Mouse (Mus musculus) right cerebral cortex, adult 18-20 months (tissue): ENCODE results near the gene Zmynd12.

Source experiments
- DNase-seq: peaks from one replicate; pipeline ENCODE4 v3.0.0; 2022; ENCODE audit warnings: mixed read lengths

The Zmynd12 gene

GRCm38 (mm10) chr4:119422294-119422964 is at the start of gene Zmynd12, which contains the start of gene Ppcs:
Zmynd12 (plus strand) TSS chr4:119422814.
Ppcs (minus strand) TSS chr4:119422420.
- DNase-seq = peak; percentile 88

GRCm38 (mm10) chr4:119381471-119382190 is 41.0 kb upstream of the Zmynd12 start:
- no peak for DNase-seq

- no peak for DNase-seq
Observed at GRCm38 (mm10) chr4:119389184-119389583, 33.4 kb upstream of the Zmynd12 start.

DNA sequence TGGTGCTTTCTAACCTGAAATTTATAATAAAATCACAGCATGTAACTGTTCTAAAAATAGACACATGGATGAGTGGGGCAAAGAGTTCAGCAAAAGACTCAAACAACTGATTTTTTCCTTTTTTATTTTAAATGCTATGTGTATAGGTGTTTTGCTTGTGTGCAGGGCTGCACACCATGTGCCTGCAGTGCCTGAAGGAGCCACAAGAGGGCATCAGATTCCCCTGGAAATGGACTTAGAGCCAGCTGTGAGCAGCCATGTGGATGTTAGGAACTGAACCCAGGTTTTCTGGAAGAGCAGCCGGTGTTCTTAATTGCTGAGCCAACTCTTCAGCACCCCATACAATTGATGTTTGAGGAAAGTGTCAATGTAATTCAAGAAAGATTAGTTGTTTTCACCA is 32.2 kb upstream of the Zmynd12 start:
- DNase-seq = no peak

DNA sequence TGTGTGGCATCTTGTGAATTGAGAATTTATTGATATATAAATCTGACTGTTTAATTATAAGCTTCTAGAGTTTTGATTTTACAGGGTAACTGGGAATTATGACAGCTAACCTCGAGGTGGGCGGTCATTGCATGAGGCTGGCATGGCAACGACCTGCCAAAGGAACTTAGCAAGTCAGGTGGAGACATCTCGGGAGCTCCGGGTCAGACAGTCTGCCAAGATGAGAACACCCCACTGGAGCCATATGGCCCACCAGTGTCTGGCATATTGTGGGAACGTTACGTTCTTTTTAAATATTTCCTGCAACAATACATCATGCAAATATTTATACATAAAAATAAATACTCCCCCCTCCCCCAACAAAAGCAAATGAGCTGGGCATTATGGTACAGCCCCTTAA is 23.9 kb upstream of the Zmynd12 start:
- DNase-seq = no peak

DNA sequence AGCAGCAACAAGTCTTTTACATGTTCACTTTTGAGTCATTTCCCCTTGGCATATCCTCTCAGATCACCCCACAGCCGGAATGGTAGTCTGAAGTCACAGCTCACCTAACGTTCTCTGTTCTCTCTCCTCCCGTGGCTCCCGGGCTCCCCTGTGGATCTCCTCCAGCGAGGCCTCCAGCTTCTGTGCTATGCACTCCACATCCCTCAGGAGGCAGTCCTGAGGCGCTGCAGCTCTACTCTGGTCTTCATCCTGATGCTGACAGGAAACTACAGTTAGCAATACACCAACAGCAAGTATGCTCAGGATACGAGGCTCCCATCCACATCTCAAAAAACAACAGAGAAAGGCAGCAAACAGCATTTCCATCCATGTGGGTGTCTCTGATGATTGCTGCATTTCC is 21.7 kb upstream of the Zmynd12 start:
- no peak for DNase-seq

DNA sequence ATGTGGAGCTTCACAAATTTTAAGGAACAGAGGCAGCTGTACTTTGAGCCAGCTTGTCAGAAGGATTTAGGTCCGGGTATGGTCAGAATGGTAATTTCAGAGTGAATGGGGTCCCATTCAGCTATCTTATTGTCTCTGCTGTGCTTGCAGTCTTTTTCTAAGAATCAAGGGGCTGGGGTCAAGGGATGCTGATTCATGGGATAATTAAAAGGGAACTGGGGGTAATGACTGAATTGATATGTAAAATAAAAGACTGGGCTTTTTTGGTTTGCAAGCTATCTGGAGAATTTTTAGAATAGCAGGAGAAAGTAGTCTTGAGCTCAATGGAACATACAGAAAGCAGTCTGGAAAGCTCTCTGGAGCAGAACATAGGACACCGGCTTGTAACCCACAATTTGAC is 19.2 kb upstream of the Zmynd12 start:
- no peak for DNase-seq

DNA sequence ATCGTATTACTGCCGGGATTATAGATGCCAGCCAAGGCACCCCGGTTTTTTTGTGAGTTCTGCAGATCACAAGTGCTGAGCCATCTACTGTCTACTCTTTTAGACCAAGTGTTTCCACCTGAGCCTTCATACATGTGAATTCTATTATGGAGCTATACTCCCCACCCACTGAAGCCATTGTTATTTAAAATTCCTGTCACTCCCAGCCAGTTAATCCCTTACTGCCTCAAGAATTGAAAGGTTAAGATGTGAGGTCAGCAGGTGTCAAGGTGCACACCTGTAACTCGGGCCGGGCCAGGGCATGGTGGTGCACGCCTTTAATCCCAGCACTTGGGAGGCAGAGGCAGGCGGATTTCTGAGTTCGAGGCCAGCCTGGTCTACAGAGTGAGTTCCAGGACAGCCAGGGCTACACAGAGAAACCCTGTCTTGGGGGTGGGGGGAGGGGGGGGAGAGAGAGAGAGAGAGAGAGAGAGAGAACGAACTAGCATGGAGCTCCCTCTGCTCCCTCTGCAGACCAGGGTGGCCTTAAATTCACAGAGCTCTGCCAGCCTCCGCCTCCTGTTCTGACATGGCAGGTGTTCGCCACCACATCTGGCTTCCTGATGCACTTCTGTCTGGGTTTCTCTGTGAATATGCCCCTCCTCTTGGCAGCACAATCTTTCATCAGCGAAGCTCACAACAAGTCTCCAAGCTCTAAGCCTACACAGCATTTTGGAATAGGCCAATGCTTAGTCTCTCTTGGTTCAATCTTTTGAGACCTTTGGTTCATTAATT is 10.6 kb upstream of the Zmynd12 start:
- no peak for DNase-seq

- no peak for DNase-seq
Observed at GRCm38 (mm10) chr4:119412791-119413190, 9.8 kb upstream of the Zmynd12 start.

- DNase-seq = peak; percentile 97
Observed at GRCm38 (mm10) chr4:119415072-119415753, 7.4 kb upstream of the Zmynd12 start, which contains the start of gene Ccdc30. Ccdc30 (minus strand) TSS chr4:119415521.

DNA sequence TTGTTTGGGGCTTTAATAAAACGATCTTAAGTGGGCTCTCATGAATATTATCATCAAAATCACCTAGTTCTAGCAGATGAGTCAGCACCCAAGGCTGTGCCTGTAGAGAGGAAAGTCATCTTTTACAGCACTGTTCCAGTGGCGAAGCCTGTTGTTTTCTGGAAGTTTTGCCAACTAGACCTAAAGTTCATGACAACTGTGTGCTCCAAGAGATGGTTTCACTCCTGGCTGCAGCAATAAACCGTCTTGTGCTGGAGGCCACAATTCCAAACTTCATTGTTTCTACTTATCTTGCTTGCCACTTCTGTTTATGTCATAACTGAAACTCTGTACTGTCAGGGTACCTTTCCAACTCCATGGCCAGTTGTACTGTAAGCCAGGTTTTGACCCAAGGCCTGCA is 5.3 kb upstream of the Zmynd12 start:
- no peak for DNase-seq

- no peak for DNase-seq
Observed at GRCm38 (mm10) chr4:119417894-119418293, 4.7 kb upstream of the Zmynd12 start.

DNA sequence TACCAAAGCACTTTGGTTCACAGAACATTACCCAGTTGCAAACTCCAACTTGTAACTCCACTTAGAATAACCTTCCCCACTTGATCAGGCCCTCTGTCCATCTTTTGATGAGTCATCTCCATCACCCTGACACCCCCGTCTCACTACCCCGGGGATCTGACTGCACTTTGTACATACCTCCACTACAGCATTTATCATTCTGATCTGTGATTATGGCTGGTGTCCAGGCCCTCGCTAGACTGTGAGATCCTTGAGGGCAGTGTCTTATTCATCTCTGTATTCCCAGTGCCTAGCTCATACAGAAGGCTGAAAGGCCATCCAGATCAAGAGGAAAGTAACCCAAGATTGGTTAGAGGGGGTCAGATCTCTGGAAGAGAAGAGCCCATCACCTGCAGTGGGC is 1.4 kb upstream of the Zmynd12 start:
- DNase-seq = no peak

DNA sequence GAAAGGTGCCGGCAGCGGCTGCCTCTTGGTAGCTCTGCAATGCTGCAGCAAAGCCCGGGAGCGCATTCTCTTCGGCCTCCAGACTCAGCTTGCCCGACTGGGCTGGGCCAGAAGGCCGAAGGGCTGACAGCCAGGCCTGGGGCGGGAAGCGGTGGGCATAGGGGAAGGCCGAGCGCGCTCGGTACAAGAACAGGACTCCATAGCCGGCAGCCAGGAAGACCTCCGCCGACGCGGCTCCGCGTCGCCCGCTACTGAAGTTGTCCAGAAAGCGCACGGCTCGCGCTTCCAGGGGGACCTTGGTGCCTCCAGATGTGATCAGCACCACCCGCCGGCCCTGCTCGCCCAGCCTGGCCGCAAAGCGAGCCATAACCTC is 707 bp upstream of the Zmynd12 start:
- no peak for DNase-seq

DNA sequence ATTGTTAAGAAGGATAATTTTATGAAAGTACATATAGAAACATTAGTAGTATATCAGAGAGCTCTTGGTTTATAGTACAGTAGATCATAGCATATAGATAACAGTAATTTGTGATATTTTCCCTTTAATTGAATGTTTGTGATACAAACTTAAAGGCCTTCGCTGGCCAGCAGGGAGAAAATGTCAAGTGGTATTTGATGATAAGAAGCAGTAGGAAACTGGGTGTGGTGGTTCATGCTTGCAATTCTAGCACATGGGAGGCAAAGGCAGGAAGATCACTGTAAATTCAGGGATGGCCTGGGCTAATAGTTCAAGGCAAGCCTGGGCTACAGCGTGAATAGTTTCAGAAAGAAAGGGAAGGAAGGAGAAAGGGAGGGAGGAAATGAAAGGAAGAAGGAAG is 2.5 kb downstream of the Zmynd12 start:
- no peak for DNase-seq

- DNase-seq = no peak
Observed at GRCm38 (mm10) chr4:119425601-119426000, 3.0 kb downstream of the Zmynd12 start.

DNA sequence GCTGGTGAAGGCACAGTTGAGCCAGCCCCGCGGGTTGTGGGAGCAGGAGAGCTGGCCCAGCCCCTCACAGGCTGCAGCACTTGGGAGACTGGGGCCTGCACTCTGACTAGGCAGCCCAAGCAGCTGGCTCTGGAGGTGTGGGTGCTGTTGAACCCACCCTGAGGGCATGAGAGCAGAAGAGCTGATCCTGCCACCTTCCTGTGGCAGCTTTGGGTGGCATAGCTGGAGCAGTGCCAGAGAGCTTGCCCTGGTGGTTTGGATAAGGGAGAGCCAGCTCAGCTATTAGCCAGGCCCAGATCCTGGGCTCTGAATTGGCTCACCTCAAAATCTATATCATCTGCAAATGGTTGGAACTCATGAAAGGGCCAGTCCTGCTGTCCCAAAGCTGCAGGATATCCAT is 5.1 kb downstream of the Zmynd12 start:
- DNase-seq = no peak

DNA sequence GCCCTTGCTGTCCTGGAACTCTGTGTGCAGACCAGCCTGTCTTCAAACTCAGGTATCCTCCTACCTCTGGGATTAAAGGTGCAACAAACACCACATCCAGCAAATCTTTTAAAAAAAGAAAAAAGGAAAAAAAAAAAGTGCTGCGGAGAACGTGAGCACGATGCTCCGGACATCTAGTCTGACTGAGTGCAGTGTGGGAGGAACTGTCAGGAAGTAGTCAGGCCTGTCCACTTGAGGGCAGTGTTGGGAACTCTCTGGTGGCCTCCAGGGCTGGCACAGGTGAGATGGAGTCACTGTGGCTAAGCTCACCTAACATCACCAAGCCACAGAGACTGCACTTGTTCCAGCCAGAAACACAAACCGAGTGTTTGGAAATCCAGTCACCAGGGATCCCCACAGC is 8.1 kb downstream of the Zmynd12 start:
- DNase-seq = peak; percentile 24

- no peak for DNase-seq
Observed at GRCm38 (mm10) chr4:119437936-119438335, 15.3 kb downstream of the Zmynd12 start.

- no peak for DNase-seq
Observed at GRCm38 (mm10) chr4:119441836-119442235, 19.2 kb downstream of the Zmynd12 start.

GRCm38 (mm10) chr4:119442539-119442938 is 19.9 kb downstream of the Zmynd12 start:
- DNase-seq = no peak

- DNase-seq = no peak
Observed at GRCm38 (mm10) chr4:119447261-119447660, 24.6 kb downstream of the Zmynd12 start.

DNA sequence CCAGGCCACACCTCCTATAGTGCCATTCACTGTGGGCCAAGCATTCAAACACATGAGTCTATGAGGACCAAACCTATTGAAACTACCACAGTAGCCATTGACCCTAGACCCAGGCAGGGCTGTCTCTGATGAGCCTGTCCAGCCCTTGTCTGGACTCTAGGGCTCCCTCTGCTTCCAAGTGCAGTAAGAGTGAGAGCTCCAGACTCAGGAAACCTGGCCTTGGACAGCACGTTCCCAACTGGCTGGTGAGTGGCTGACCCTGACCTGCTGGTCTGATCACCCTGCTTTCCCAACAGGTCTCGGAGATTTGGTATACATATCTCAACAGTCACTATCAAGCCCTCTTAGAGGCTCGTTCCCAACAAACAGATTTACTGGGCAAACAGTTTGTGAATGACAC is 25.2 kb downstream of the Zmynd12 start:
- DNase-seq = no peak
